Comparison of ENCODE assay signal across 8 mouse cellular contexts in the genomic region with DNA sequence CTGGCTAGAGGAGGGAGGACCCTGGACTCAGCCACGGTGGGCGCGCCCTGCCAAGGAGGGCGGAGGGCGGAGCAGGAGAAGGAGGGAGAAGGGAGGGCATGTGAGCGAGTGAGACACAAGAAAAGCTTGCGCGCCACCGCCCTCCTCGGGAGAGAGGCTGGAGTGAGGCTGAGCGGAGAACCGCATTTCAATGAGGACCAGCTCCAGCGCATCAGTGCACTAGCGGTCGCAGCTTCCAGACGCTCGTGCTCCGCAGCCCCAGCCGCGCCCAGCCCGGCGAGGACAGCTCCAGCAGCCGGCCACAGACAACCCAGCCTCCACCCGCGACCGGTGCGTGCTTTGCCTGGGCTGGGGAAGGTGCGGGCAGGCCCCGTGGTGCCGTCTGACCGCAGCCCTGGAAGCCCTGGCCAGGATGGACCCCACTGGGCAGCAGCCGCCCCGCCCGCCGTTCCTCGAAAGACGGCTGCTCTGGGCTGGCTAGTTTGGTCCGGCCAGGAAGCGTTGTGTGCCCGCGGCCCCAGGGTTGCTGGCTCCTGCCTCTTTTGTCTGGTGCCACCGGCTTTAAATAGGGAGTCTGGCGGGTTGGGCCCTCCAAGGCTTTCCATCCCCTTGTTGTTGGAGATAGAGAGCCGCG. TPM values are rescaled to one million over a fixed set of nuclear protein-coding genes. Genes with fewer than 3 reads are reported as not detected.
DNase-seq lines count a peak whose midpoint lies in the region; ATAC-seq lines count a peak whose summit lies in the region.

No protein-coding gene starts in this region.

- ATAC-seq in intestine, embryonic 14.5 days (replicated peaks; ENCODE audit: low FRiP score, low TSS enrichment, low read depth): peak; percentile 87
- ATAC-seq in midbrain, embryonic 11.5 days (ENCODE audit: low FRiP score): peak; percentile 95
- peak; percentile 88 for ATAC-seq in stomach, embryonic 14.5 days (ENCODE audit: insufficient number of reproducible peaks, insufficient read depth, low FRiP score, low read depth)
- no peak for ATAC-seq in megakaryocyte, adult 5-6 weeks (ENCODE audit: poor library complexity, severe bottlenecking)

- under 1% methylated on average over 40 of the region's 45 CpGs for WGBS in intestine, embryonic 14.5 days
- WGBS in midbrain, embryonic 11.5 days: under 1% methylated on average over 43 of the region's 45 CpGs
- 0% methylated on average over 41 of the region's 45 CpGs for WGBS in stomach, embryonic 14.5 days

- no peaks in the 10 kb centered on the region for H3K36me3 ChIP-seq in intestine, embryonic 14.5 days (ENCODE audit: control insufficient read depth, insufficient read depth, low read length)
- peaks cover 3% of the 10 kb centered on the region; the same call in 1 of the 2 replicates for H3K36me3 ChIP-seq in midbrain, embryonic 11.5 days (ENCODE audit: control insufficient read depth, insufficient read depth, low read length)
- no peaks in the 10 kb centered on the region for H3K36me3 ChIP-seq in stomach, embryonic 14.5 days (ENCODE audit: control insufficient read depth, insufficient read depth, low read length)

- H3K27me3 ChIP-seq in intestine, embryonic 14.5 days (replicated peaks; ENCODE audit: control insufficient read depth, insufficient read depth, low read length): peaks cover 14% of the 10 kb centered on the region; the same call in 1 of the 2 replicates
- H3K27me3 ChIP-seq in midbrain, embryonic 11.5 days (ENCODE audit: control insufficient read depth, insufficient read depth, low read length): no peaks in the 10 kb centered on the region
- H3K27me3 ChIP-seq in stomach, embryonic 14.5 days (ENCODE audit: control insufficient read depth, insufficient read depth, low read length): no peaks in the 10 kb centered on the region

- no peaks in the 10 kb centered on the region for H3K9me3 ChIP-seq in intestine, embryonic 14.5 days (ENCODE audit: control insufficient read depth, low read length)
- H3K9me3 ChIP-seq in midbrain, embryonic 11.5 days (ENCODE audit: control insufficient read depth, low read length): no peaks in the 10 kb centered on the region
- H3K9me3 ChIP-seq in stomach, embryonic 14.5 days (ENCODE audit: control insufficient read depth, low read depth, low read length): no peaks in the 10 kb centered on the region

- H3K9ac ChIP-seq in intestine, embryonic 14.5 days (ENCODE audit: low read length): peak overlapping the region; percentile 45
- H3K9ac ChIP-seq in midbrain, embryonic 11.5 days (ENCODE audit: low read length): peak overlapping the region; percentile 84
- peak overlapping the region; percentile 40; the same call in 1 of the 2 replicates for H3K9ac ChIP-seq in stomach, embryonic 14.5 days (replicated peaks; ENCODE audit: low read depth, low read length)

- intact Hi-C loops in left cerebral cortex, postnatal 14 days (cut with DNase I): loop anchor here (2.0 kb wide), 1 partner anchor 110 kb away; no protein-coding TSS in a partner anchor

- DNase-seq in adrenal gland, adult 2 months: peak; percentile 51
- DNase-seq in embryo, embryonic 11.5 days (ENCODE audit: low read depth, low spot score): peak; percentile 65
- DNase-seq in gastrocnemius, postnatal 25 days: peak; percentile 85
- DNase-seq in intestine, embryonic 14.5 days (ENCODE audit: low spot score): peak; percentile 79
- peak; percentile 88 to 90 for DNase-seq in left cerebral cortex, postnatal 14 days (ENCODE audit: low spot score in 2 of 2)
- peak; percentile 97 for DNase-seq in midbrain, embryonic 11.5 days (ENCODE audit: low spot score, missing footprints)

- peaks cover 3% of the 10 kb centered on the region; the same call in 1 of the 2 replicates for H3K4me1 ChIP-seq in intestine, embryonic 14.5 days (replicated peaks; ENCODE audit: control insufficient read depth, insufficient read depth, low read length)
- peaks cover 11% of the 10 kb centered on the region; the same call in 1 of the 2 replicates for H3K4me1 ChIP-seq in midbrain, embryonic 11.5 days (ENCODE audit: control insufficient read depth, insufficient read depth, low read length)
- 0 out of 2 replicates have a peak, but pooled peaks cover 5% of the 10 kb centered on the region for H3K4me1 ChIP-seq in stomach, embryonic 14.5 days (ENCODE audit: control insufficient read depth, insufficient read depth, low read length)

- no peak overlapping the region for H3K27ac ChIP-seq in intestine, embryonic 14.5 days (ENCODE audit: low read depth)
- H3K27ac ChIP-seq in midbrain, embryonic 11.5 days (ENCODE audit: low read depth, low read length): peak overlapping the region; percentile 87
- H3K27ac ChIP-seq in stomach, embryonic 14.5 days (ENCODE audit: low read length): no peak overlapping the region; the same call in 1 of the 2 replicates

- H3K4me3 ChIP-seq in intestine, embryonic 14.5 days (ENCODE audit: low read depth, low read length): peak overlapping the region; percentile 49
- peak overlapping the region; percentile 66 for H3K4me3 ChIP-seq in midbrain, embryonic 11.5 days (ENCODE audit: low read depth, low read length)
- H3K4me3 ChIP-seq in stomach, embryonic 14.5 days (ENCODE audit: low read depth, low read length): peak overlapping the region; percentile 47

- H3K4me2 ChIP-seq in intestine, embryonic 14.5 days (ENCODE audit: low read length): peak overlapping the region; percentile 81
- peak overlapping the region; percentile 87 for H3K4me2 ChIP-seq in midbrain, embryonic 11.5 days
- peak overlapping the region; percentile 89 for H3K4me2 ChIP-seq in stomach, embryonic 14.5 days (replicated peaks; ENCODE audit: low read depth, low read length)

RNA-seq across cellular contexts. Expression of gene Dclk1, which starts 0.4 kb away (rescaled TPM):
- 1 to 10 TPM; 2.6 to 6.3 TPM for total RNA-seq in adrenal gland, adult 2 months (2021)
- polyA plus RNA-seq in adrenal gland, adult 2 months (2012; rRNA removed): 0.26 and 0.52 TPM in 2 replicates
- total RNA-seq in gastrocnemius, postnatal 25 days (2021): 1 to 10 TPM; 6.3 to 9.1 TPM
- polyA plus RNA-seq in intestine, embryonic 14.5 days (2014; fragmentation: Nextera tagmentation; extraction: Ambion mirVana): 14.2 and 15.5 TPM in 2 replicates
- total RNA-seq in left cerebral cortex, postnatal 14 days (2021): 1,000 to 10,000 TPM; 1,062 to 1,119 TPM
- 63.2 and 66.7 TPM in 2 replicates for polyA plus RNA-seq in midbrain, embryonic 11.5 days (2014; fragmentation: Nextera tagmentation; extraction: Ambion mirVana)
- 18.4 and 18.7 TPM in 2 replicates for polyA plus RNA-seq in stomach, embryonic 14.5 days (2014; fragmentation: Nextera tagmentation; extraction: Ambion mirVana)
- total RNA-seq in megakaryocyte, adult 5-6 weeks (2015): not detected in 2 replicates
- total RNA-seq in megakaryocyte, adult 5-6 weeks (2017): not detected in 2 replicates

Comparison
In these comparisons a context has a peak if more than half of its experiments do, and no peak if none do; other contexts are left out.
1. RNA of gene Dclk1, which starts 0.4 kb away (total RNA-seq): 1,062 to 1,119 TPM in left cerebral cortex, postnatal 14 days; 6.3 to 9.1 TPM in gastrocnemius, postnatal 25 days, 2.6 to 6.3 TPM in adrenal gland, adult 2 months and not detected in megakaryocyte, adult 5-6 weeks; every median in the first group is over 100 times any median in the second.
2. Peak in every context shown above with its lines, with median percentiles within 50 percentile points of each other: DNase-seq, H3K4me2 ChIP-seq, H3K4me3 ChIP-seq and H3K9ac ChIP-seq.